Mouse (Mus musculus): ENCODE results near the gene Phf11a. TPM values are rescaled to one million over a fixed set of nuclear protein-coding genes. Genes with fewer than 3 reads are reported as not detected.
"Not testable (repeated sequence)": the region's sequence is repeated elsewhere in the genome, so short reads cannot be mapped to it uniquely, and the experiment has no call there.

Phf11a gene
- under 1 TPM; 0.16 to 0.24 TPM for total RNA-seq (2021)
- long read RNA-seq, experiment 1 = 0 reads
- long read RNA-seq, experiment 2 = 0 reads

DNA sequence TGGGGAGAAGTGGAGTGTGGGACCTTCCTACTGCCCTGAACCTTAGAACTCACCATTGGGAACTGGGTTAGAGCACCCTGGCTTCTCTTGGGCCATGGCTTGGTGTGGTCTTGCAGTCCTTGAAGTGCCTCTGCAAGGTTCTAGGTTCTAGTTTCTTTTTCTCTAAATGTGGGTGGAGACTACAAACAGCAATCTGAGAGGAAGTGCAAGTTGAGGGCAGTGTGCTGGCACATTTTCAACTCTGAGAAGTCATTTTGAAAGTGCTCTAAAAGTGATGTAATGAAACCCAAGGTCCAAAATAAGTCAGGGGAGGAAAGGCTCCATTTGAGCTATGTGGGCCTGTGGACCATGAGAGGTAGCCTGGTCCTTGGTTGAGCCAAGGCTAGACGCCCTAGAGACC, at the start of gene Phf11a:
TSS of gene Phf11a (minus strand) at position 132 of the 400 bp plus-strand sequence.
- DNase-seq (ENCODE audit: low spot score) = not testable (repeated sequence)

DNA sequence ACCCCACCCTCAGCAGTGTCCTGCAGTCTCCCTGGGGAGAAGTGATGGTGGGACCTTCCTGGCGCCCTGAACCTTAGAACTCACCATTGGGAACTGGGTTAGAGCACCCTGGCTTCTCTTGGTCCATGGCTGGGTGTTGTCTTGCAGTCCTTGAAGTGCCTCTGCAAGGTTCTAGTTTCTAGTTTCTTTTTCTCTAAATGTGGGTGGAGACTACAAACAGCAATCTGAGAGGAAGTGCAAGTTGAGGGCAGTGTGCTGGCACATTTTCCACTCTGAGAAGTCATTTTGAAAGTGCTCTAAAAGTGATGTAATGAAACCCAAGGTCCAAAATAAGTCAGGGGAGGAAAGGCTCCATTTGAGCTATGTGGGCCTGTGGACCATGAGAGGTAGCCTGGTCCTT, 43.9 kb upstream of the Phf11a start, which contains the start of gene Phf11b:
TSS of gene Phf11b (minus strand) at position 163 of the 400 bp plus-strand sequence.
- DNase-seq (ENCODE audit: low spot score) = not testable (repeated sequence)

DNA sequence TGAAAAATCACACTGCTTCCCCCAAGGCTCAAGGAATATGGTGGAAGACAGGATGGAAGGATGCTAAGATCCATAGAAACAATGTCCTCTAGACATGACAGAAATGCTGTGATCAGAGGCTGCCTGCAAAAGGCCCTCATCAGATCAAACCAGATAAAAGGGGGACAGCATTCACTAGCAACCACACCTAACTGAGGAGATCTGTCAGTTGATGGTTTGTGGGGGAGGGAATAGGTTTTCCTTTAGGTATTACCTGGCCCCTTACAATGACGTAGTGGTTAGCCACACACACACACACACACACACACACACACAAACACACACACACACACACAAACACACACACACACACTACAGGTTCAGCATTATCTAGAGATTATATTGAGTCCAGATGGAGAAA, 42.2 kb upstream of the Phf11a start:
- no peak for DNase-seq (ENCODE audit: low spot score)

DNA sequence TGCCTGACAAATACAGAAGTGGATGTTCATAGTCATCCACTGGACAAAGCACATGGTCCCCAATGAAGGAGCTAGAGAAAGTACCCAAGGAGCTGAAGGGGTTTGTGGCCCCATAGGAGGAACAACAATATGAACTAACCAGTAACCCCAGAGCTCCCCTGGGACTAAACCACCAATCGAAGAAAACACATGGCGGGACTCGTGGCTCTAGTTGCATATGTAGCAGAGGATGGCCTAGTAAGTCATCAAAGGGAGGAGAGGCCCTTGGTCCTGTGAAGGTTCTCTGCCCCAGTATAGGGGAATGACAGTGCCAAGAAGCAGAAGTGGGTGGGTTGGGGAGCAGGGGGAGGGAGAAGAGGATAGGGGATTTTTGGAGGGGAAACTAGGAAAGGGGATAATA, 38.7 kb upstream of the Phf11a start:
- DNase-seq (ENCODE audit: low spot score) = not testable (repeated sequence)

DNA sequence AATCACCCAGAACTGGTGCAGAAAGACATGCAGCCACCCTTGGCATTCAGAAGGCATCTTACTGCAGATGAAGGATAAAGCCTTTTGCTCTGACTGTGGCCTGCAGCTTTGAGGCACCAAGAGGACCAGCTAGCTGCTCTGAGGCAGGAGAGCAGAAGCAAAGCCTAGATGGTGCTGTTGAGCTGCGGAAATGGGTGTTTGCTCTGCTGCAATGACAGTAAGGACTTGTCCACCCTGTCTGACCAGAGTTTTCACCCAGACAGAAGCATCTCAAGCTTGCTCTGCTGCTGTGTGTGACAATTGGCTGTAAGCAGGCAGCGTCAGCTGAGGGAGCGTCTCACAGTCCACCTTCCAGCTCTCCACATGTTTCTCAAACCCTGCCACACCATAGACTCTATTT, 33.2 kb upstream of the Phf11a start:
- not testable (repeated sequence) for DNase-seq (ENCODE audit: low spot score)

DNA sequence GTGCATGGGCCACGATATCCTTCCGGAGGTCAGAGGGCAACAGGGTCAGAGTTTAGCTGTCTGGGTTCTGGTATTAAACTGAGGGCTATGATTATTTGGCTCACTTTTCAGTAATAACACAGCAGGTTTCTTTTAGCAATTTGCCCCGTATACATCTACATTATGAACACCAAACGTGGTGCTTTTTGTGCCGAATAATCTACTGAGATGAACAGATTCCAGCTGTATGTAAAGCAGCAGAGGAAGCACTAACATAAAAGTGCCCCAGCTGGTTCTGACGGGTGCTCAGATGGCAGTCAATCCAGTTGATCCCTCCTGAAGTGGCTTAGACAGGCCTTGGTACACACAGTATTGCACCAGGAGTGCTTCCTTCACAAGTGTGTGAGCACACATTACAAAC, 22.6 kb upstream of the Phf11a start:
- not testable (repeated sequence) for DNase-seq (ENCODE audit: low spot score)

DNA sequence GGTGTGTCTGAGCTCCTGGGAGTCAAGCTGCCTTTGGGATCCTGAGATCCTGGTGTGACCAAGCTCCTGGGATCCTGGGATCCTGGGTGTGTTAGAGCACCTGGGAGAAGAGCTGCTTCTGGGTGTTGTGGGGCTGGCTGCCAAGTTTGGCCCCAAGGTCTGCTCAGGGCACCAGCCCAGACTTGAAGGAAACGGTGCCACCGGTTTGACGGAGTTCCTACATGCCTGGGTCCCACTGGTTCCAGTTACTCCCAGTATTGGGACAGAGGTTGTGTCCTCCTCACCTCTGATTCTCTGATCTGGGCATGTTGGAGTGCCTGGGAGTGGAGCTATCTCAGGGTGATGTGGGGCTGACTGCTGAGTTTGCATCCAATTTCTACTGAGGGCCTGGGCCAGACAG, 21.7 kb upstream of the Phf11a start:
- not testable (repeated sequence) for DNase-seq (ENCODE audit: low spot score)

DNA sequence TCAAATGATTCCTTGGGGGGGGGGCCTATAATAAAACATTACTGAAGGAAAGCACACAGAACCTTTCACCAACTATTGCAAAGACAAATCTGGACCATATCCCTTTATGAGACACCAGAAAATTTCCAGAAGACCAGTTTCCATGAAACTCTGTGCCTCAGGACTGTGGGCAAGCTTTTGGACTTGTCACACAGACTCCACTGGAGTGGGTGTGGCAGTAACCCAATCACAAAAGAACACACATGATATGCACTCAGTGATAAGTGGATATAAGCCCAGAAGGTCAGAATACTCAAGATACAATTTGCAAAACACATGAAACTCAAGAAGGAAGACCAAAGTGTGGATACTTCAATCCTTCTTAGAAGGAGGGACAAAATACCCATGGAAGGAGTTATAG, 5.6 kb downstream of the Phf11a start:
- DNase-seq (ENCODE audit: low spot score) = not testable (repeated sequence)

DNA sequence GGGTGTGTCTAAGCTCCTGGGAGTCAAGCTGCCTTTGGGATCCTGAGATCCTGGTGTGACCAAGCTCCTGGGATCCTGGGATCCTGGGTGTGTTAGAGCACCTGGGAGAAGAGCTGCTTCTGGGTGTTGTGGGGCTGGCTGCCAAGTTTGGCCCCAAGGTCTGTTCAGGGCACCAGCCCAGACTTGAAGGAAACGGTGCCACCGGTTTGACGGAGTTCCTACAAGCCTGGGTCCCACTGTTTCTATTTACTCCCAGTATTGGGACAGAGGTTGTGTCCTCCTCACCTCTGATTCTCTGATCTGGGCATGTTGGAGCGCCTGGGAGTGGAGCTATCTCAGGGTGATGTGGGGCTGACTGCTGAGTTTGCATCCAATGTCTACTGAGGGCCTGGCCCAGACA, 22.4 kb downstream of the Phf11a start:
- DNase-seq (ENCODE audit: low spot score) = not testable (repeated sequence)

DNA sequence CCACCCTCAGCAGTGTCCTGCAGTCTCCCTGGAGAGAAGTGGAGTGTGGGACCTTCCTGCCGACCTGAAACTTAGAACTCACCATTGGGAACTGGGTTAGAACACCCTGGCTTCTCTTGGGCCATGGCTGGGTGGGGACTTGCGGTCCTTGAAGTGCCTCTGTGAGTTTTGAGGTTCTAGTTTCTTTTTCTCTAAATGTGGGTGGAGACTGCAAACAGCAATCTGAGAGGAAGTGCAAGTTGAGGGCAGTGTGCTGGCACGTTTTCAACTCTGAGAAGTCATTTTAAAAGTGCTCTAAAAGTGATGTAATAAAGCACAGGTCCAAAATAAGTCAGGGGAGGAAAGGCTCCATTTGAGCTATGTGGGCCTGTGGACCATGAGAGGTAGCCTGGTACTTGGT, 37.3 kb downstream of the Phf11a start, which contains the start of gene Gm6904:
TSS of gene Gm6904 (minus strand) at position 161 of the 400 bp plus-strand sequence.
- peak; percentile 11 for DNase-seq (ENCODE audit: low spot score)

DNA sequence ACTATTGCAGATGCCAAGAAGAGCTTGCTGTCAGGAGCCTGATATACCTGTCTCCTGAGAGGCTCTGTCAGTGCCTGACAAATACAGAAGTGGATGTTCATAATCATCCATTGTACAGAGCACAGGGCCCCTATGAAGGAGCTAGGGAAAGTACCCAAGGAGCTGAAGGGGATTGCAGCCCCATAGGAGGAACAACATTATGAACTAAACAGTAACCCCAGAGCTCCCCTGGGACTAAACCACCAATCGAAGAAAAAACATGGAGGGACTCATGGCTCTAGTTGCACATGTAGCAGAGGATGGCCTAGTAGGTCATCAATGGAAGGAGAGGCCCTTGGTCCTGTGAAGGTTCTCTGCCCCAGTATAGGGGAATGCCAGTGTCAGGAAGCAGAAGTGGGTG, 41.5 kb downstream of the Phf11a start:
- DNase-seq (ENCODE audit: low spot score) = not testable (repeated sequence)

DNA sequence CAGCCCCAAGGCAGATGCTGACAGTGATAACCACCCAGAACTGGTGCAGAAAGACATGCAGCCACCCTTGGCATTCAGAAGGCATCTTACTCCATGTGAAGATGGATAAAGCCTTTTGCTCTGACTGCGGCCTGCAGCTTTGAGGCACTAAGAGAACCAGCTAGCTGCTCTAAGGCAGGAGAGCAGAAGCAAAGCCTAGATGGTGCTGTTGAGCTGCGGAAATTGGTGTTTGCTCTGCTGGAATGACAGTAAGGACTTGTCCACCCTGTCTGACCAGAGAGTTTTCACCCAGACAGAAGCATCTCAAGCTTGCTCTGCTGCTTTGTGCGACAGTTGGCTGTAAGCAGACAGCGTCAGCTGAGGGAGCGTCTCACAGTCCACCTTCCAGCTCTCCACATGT, 47.0 kb downstream of the Phf11a start:
- not testable (repeated sequence) for DNase-seq (ENCODE audit: low spot score)

DNA sequence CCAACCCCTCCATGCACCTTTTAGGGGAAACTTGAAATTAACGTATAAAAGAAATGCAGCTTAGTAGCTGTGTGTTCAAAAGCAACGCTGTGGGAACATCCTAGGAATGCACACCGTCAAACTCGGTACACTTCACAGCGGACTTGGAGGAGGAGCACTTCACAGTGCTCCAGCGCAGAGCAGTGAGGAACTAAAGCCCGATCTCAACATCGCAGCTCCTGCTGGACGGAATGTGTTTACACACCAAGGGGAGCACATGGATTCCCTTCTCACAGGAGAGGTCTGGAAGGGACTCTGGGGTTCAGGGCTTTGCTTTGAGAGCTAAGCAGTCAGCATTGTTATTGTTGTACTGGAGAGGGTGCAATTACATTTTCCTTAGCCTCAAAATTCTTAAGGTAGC, 63.7 kb downstream of the Phf11a start:
- DNase-seq (ENCODE audit: low spot score) = no peak

DNA sequence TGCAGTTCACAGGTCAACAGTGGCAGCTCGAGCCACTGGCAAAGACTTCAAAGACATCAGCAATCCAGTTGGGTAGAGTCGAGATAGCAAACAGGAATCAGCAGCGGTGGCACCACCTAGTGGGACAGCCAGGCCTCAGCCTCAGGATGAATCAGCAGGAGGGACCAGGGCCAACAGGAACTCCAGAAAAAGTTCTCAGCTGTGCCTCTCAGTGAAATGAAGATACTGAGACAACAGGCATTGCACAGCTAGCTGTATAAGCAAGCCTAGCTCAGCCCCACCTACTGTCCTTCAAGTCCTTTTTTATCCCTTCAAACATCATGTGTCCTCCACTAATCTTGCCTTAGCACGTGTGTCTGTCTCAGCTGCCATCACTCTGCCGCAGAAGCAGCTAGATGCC, 65.3 kb downstream of the Phf11a start:
- DNase-seq (ENCODE audit: low spot score) = peak; percentile 13

DNA sequence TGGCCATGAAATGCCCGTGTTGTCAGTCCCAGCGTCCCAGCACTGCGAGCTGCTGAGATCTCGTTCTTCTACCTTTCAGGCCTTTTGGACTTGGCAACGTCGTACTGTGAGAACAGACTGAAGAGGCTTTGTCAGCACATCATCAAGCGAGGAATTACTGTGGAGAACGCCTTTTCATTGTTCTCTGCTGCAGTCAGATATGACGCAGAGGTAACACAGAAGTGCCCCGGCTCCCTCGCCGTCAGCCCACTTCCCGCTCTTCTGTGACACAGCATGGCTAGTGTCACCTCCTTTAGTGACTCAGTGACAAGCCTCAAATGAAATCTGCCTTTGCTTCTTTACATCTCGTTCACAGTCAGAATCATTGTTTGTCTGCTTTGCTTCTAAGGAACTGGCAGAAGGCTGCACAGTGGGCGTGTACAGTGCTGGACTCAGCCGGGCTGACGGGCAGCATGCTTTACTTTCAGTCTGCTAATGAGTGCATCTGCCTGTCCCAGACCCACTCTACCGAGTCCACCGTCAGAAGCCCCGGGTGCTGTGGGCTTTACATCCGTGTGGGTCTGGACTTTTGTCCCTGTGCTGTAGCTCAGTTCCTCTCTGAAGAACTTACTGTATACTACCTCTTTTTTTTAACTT, 66.9 kb downstream of the Phf11a start:
- no peak for DNase-seq (ENCODE audit: low spot score)

DNA sequence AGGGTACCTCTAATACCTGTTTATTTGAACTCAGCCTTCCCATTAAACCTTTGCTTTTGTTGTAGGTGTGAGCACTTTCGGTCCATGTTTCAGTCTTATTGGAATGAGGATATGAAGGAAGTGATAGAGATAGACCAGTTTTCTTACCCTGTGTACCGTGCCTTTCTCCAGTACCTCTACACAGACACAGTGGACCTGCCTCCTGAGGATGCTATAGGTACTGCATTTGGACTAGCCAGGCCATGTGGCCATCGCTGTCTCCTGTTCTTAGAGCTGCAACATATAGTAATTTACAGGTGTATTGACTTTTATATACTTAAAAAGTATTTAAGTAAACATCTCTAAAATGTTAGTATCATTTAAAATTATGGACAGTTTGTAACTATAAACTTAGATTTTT, 67.5 kb downstream of the Phf11a start:
- no peak for DNase-seq (ENCODE audit: low spot score)

Other genes starting within 250 kb of the Phf11a start
- gene 1700129C05Rik, start 154.6 kb downstream of the Phf11a start, total RNA-seq (2021) = not detected
- not detected for gene Gm5142, start 118.8 kb downstream of the Phf11a start, total RNA-seq (2021)
- gene Rcbtb1, start 96.3 kb downstream of the Phf11a start, total RNA-seq (2021) = 10 to 100 TPM; 11.2 to 11.6 TPM
- gene Gm6904, start 37.3 kb downstream of the Phf11a start, total RNA-seq (2021) = not detected
- gene Phf11b, start 43.8 kb upstream of the Phf11a start, total RNA-seq (2021) = not detected
- 1 to 10 TPM in 1 of 2 experiments, under 1 TPM in 1; 0.91 to 1.3 TPM for gene Phf11d, start 67.9 kb upstream of the Phf11a start, total RNA-seq (2021)
- under 1 TPM; 0.25 to 0.45 TPM for gene Phf11c, start 97.9 kb upstream of the Phf11a start, total RNA-seq (2021)
- gene Setdb2, start 143.4 kb upstream of the Phf11a start, total RNA-seq (2021) = 1 to 10 TPM; 4.0 to 5.0 TPM
- 10 to 100 TPM; 22.5 to 23.6 TPM for gene Cab39l, start 143.4 kb upstream of the Phf11a start, total RNA-seq (2021)

Measured in gastrocnemius, adult 18-20 months (tissue).